Mouse (Mus musculus): ENCODE data around the gene Trim32. TPM values are rescaled to one million over a fixed set of nuclear protein-coding genes. Genes with fewer than 3 reads are reported as not detected.

Gene Trim32
- polyA plus RNA-seq, 1 experiment from 2014 or later = 188 TPM

- Histone ChIP-seq H3K4me1 (ENCODE audit: control insufficient read depth, insufficient read depth, low read length) (peaks cover 22% of the 10 kb centered on the region), H3K36me3 (ENCODE audit: control insufficient read depth, insufficient read depth, low read length) (peaks cover 21% of the 10 kb centered on the region), H3K9ac (replicated peaks; ENCODE audit: low read depth, low read length) (no peak overlapping the region), H3K4me3 (ENCODE audit: low read depth, low read length) (no peak overlapping the region), H3K27me3 (ENCODE audit: control insufficient read depth, insufficient read depth, low read length) (no peaks in the 10 kb centered on the region), H3K9me3 (ENCODE audit: control insufficient read depth, low read length) (no peaks in the 10 kb centered on the region), H3K4me2 (ENCODE audit: low read depth, low read length) (no peak overlapping the region), H3K27ac (ENCODE audit: low read depth, low read length) (no peak overlapping the region)
- 66% methylated on average over 5 of the region's 5 CpGs for WGBS
- no peak for ATAC-seq (ENCODE audit: low read depth)
Observed at GRCm38 (mm10) chr4:65610329-65610728, 5.5 kb downstream of the Trim32 start.

DNA sequence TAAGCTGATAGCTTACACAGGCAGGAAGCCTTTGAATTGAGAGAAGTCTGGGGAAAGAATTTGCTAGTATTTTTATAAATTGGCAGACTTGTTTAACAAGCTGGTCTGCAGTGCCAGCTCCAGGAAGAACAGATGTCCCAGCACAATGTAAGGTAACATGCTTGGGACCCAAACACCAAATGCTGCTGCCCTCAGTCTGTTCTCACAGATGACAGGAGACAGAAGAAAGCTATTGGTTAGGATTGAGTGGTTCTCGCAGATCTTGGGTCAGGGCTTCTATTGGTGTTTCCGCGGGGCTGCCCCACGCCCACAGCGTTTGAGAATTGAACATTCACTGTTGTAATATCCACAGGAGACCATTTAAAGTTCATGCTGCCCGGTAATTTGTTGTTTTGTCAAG, 6.1 kb downstream of the Trim32 start:
- H3K4me2 ChIP-seq (ENCODE audit: low read depth, low read length) = no peak overlapping the region
- peaks cover 21% of the 10 kb centered on the region for H3K4me1 ChIP-seq (ENCODE audit: control insufficient read depth, insufficient read depth, low read length)
- no peak overlapping the region for H3K4me3 ChIP-seq (ENCODE audit: low read depth, low read length)
- H3K27ac ChIP-seq (ENCODE audit: low read depth, low read length) = no peak overlapping the region
- no peak for ATAC-seq (ENCODE audit: low read depth)
- H3K27me3 ChIP-seq (ENCODE audit: control insufficient read depth, insufficient read depth, low read length) = no peaks in the 10 kb centered on the region
- H3K9ac ChIP-seq (replicated peaks; ENCODE audit: low read depth, low read length) = no peak overlapping the region
- WGBS = 18% methylated on average over 6 of the region's 6 CpGs
- H3K9me3 ChIP-seq (ENCODE audit: control insufficient read depth, low read length) = no peaks in the 10 kb centered on the region
- peaks cover 26% of the 10 kb centered on the region for H3K36me3 ChIP-seq (ENCODE audit: control insufficient read depth, insufficient read depth, low read length)

DNA sequence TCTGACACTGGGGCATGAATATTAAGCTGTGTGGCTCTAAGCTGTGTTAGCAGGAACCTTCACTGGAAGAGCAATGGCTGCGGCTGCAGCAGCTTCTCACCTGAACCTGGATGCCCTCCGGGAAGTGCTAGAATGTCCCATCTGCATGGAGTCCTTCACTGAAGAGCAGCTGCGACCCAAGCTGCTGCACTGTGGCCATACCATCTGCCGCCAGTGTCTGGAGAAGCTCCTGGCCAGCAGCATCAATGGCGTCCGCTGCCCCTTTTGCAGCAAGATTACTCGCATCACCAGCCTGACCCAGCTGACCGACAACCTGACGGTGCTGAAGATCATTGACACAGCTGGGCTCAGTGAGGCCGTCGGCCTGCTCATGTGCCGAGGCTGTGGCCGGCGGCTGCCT, 8.3 kb downstream of the Trim32 start:
- H3K27ac ChIP-seq (ENCODE audit: low read depth, low read length) = no peak overlapping the region

GRCm38 (mm10) chr4:65620125-65620524, 15.3 kb downstream of the Trim32 start:
- 0 out of 2 replicates have a peak, but pooled peaks have one; percentile 31 for ATAC-seq (ENCODE audit: low read depth)
- WGBS = 75% methylated on average over 3 of the region's 3 CpGs
- Histone ChIP-seq H3K4me1 (ENCODE audit: control insufficient read depth, insufficient read depth, low read length) (no peaks in the 10 kb centered on the region), H3K9ac (replicated peaks; ENCODE audit: low read depth, low read length) (no peak overlapping the region), H3K27ac (ENCODE audit: low read depth, low read length) (no peak overlapping the region), H3K4me3 (ENCODE audit: low read depth, low read length) (no peak overlapping the region), H3K9me3 (ENCODE audit: control insufficient read depth, low read length) (no peaks in the 10 kb centered on the region), H3K27me3 (ENCODE audit: control insufficient read depth, insufficient read depth, low read length) (no peaks in the 10 kb centered on the region), H3K36me3 (ENCODE audit: control insufficient read depth, insufficient read depth, low read length) (peaks cover 11% of the 10 kb centered on the region), H3K4me2 (ENCODE audit: low read depth, low read length) (no peak overlapping the region)

More for the DNA sequence above, 8.3 kb downstream of the Trim32 start:
- Histone ChIP-seq H3K9me3 (ENCODE audit: control insufficient read depth, low read length) (no peaks in the 10 kb centered on the region), H3K36me3 (ENCODE audit: control insufficient read depth, insufficient read depth, low read length) (peaks cover 32% of the 10 kb centered on the region), H3K27me3 (ENCODE audit: control insufficient read depth, insufficient read depth, low read length) (no peaks in the 10 kb centered on the region), H3K4me1 (ENCODE audit: control insufficient read depth, insufficient read depth, low read length) (peaks cover 4% of the 10 kb centered on the region; the same call in 1 of the 2 replicates), H3K4me2 (ENCODE audit: low read depth, low read length) (no peak overlapping the region), H3K9ac (replicated peaks; ENCODE audit: low read depth, low read length) (no peak overlapping the region), H3K4me3 (ENCODE audit: low read depth, low read length) (no peak overlapping the region)
- no peak for ATAC-seq (ENCODE audit: low read depth)
- 96% methylated on average over 14 of the region's 14 CpGs for WGBS

GRCm38 (mm10) chr4:65638231-65638630, 33.4 kb downstream of the Trim32 start:
- no peak for ATAC-seq (ENCODE audit: low read depth)
- Histone ChIP-seq H3K4me3 (ENCODE audit: low read depth, low read length) (no peak overlapping the region), H3K4me1 (ENCODE audit: control insufficient read depth, insufficient read depth, low read length) (no peaks in the 10 kb centered on the region), H3K36me3 (ENCODE audit: control insufficient read depth, insufficient read depth, low read length) (no peaks in the 10 kb centered on the region), H3K27me3 (ENCODE audit: control insufficient read depth, insufficient read depth, low read length) (no peaks in the 10 kb centered on the region), H3K4me2 (ENCODE audit: low read depth, low read length) (no peak overlapping the region), H3K9me3 (ENCODE audit: control insufficient read depth, low read length) (no peaks in the 10 kb centered on the region), H3K27ac (ENCODE audit: low read depth, low read length) (no peak overlapping the region), H3K9ac (replicated peaks; ENCODE audit: low read depth, low read length) (no peak overlapping the region)
- WGBS = 84% methylated on average over 3 of the region's 3 CpGs

- Histone ChIP-seq H3K4me2 (ENCODE audit: low read depth, low read length) (no peak overlapping the region), H3K4me3 (ENCODE audit: low read depth, low read length) (no peak overlapping the region), H3K4me1 (ENCODE audit: control insufficient read depth, insufficient read depth, low read length) (no peaks in the 10 kb centered on the region), H3K36me3 (ENCODE audit: control insufficient read depth, insufficient read depth, low read length) (no peaks in the 10 kb centered on the region), H3K27ac (ENCODE audit: low read depth, low read length) (no peak overlapping the region), H3K9me3 (ENCODE audit: control insufficient read depth, low read length) (no peaks in the 10 kb centered on the region), H3K9ac (replicated peaks; ENCODE audit: low read depth, low read length) (no peak overlapping the region), H3K27me3 (ENCODE audit: control insufficient read depth, insufficient read depth, low read length) (no peaks in the 10 kb centered on the region)
- ATAC-seq (ENCODE audit: low read depth) = peak; percentile 85
- WGBS = 12% methylated on average over 5 of the region's 5 CpGs
Observed at GRCm38 (mm10) chr4:65642611-65643010, 37.8 kb downstream of the Trim32 start.

GRCm38 (mm10) chr4:65654723-65655122, 49.9 kb downstream of the Trim32 start:
- Histone ChIP-seq H3K4me1 (ENCODE audit: control insufficient read depth, insufficient read depth, low read length) (no peaks in the 10 kb centered on the region), H3K9me3 (ENCODE audit: control insufficient read depth, low read length) (no peaks in the 10 kb centered on the region), H3K4me3 (ENCODE audit: low read depth, low read length) (no peak overlapping the region), H3K27me3 (ENCODE audit: control insufficient read depth, insufficient read depth, low read length) (no peaks in the 10 kb centered on the region), H3K27ac (ENCODE audit: low read depth, low read length) (no peak overlapping the region), H3K36me3 (ENCODE audit: control insufficient read depth, insufficient read depth, low read length) (no peaks in the 10 kb centered on the region), H3K9ac (replicated peaks; ENCODE audit: low read depth, low read length) (no peak overlapping the region), H3K4me2 (ENCODE audit: low read depth, low read length) (no peak overlapping the region)
- peak; percentile 96 for ATAC-seq (ENCODE audit: low read depth)
- WGBS = 4% methylated on average over 2 of the region's 2 CpGs

- H3K36me3 ChIP-seq (ENCODE audit: control insufficient read depth, insufficient read depth, low read length) = no peaks in the 10 kb centered on the region
- no peak overlapping the region for H3K9ac ChIP-seq (replicated peaks; ENCODE audit: low read depth, low read length)
- ATAC-seq (ENCODE audit: low read depth) = no peak
- no peaks in the 10 kb centered on the region for H3K27me3 ChIP-seq (ENCODE audit: control insufficient read depth, insufficient read depth, low read length)
- H3K4me3 ChIP-seq (ENCODE audit: low read depth, low read length) = no peak overlapping the region
- no peaks in the 10 kb centered on the region for H3K4me1 ChIP-seq (ENCODE audit: control insufficient read depth, insufficient read depth, low read length)
- WGBS = 80% methylated on average over 6 of the region's 6 CpGs
- H3K9me3 ChIP-seq (ENCODE audit: control insufficient read depth, low read length) = no peaks in the 10 kb centered on the region
- H3K4me2 ChIP-seq (ENCODE audit: low read depth, low read length) = no peak overlapping the region
- no peak overlapping the region for H3K27ac ChIP-seq (ENCODE audit: low read depth, low read length)
Observed at GRCm38 (mm10) chr4:65663176-65663575, 58.4 kb downstream of the Trim32 start.

Data from neural tube, embryonic 14.5 days (tissue).